Mouse (Mus musculus) right cerebral cortex, postnatal 14 days (tissue): ENCODE data around the gene Ide.
A peak's percentile ranks its signal among the peaks of the same experiment; 100 is the strongest.

ENCODE experiments used
- DNase-seq: peaks from one replicate; pipeline ENCODE4 v3.0.0; 2022

Ide gene

GRCm38 (mm10) chr19:37337752-37338151, at the start of gene Ide:
TSS of gene Ide (minus strand) at chr19:37337852.
- no peak for DNase-seq

GRCm38 (mm10) chr19:37386126-37386525, 48.5 kb upstream of the Ide start:
- DNase-seq = no peak

GRCm38 (mm10) chr19:37378816-37379215, 41.2 kb upstream of the Ide start:
- DNase-seq = no peak

GRCm38 (mm10) chr19:37377404-37377990, 39.8 kb upstream of the Ide start:
- no peak for DNase-seq

- DNase-seq = no peak
These were observed 39.2 kb upstream of the Ide start for GRCm38 (mm10) chr19:37376841-37377240.

GRCm38 (mm10) chr19:37375755-37376615, 38.3 kb upstream of the Ide start, which contains the start of gene Kif11:
TSS of gene Kif11 (plus strand) at chr19:37376403.
- DNase-seq = peak; percentile 98

- DNase-seq = no peak
These were observed 37.5 kb upstream of the Ide start for GRCm38 (mm10) chr19:37374941-37375754.

- no peak for DNase-seq
These were observed 32.7 kb upstream of the Ide start for GRCm38 (mm10) chr19:37370356-37370755.

- no peak for DNase-seq
These were observed 32.3 kb upstream of the Ide start for GRCm38 (mm10) chr19:37369921-37370320.

- DNase-seq = no peak
These were observed 31.3 kb upstream of the Ide start for GRCm38 (mm10) chr19:37368990-37369389.

GRCm38 (mm10) chr19:37363128-37363939, 25.7 kb upstream of the Ide start:
- DNase-seq = peak; percentile 28

- DNase-seq = no peak
These were observed 24.9 kb upstream of the Ide start for GRCm38 (mm10) chr19:37362545-37362944.

GRCm38 (mm10) chr19:37360044-37360443, 22.4 kb upstream of the Ide start:
- no peak for DNase-seq

GRCm38 (mm10) chr19:37353331-37353730, 15.7 kb upstream of the Ide start:
- DNase-seq = no peak

GRCm38 (mm10) chr19:37352756-37353155, 15.1 kb upstream of the Ide start:
- DNase-seq = no peak

- DNase-seq = no peak
These were observed 11.3 kb upstream of the Ide start for GRCm38 (mm10) chr19:37348952-37349351.

- no peak for DNase-seq
These were observed 10.7 kb upstream of the Ide start for GRCm38 (mm10) chr19:37348331-37348730.

GRCm38 (mm10) chr19:37346258-37346657, 8.6 kb upstream of the Ide start:
- no peak for DNase-seq

- no peak for DNase-seq
These were observed 6.2 kb upstream of the Ide start for GRCm38 (mm10) chr19:37343899-37344298.

- DNase-seq = no peak
These were observed 3.3 kb upstream of the Ide start for GRCm38 (mm10) chr19:37340931-37341330.

GRCm38 (mm10) chr19:37340495-37340894, 2.8 kb upstream of the Ide start:
- DNase-seq = no peak

GRCm38 (mm10) chr19:37335392-37335791, 2.3 kb downstream of the Ide start:
- no peak for DNase-seq

GRCm38 (mm10) chr19:37333357-37333756, 4.3 kb downstream of the Ide start:
- no peak for DNase-seq
